Mouse (Mus musculus) embryonic fibroblast, embryonic 13.5 days (primary cell): ENCODE data around the gene Gba. TPM values are rescaled to one million over a fixed set of nuclear protein-coding genes. Genes with fewer than 3 reads are reported as not detected.
"Not testable (repeated sequence)": the region's sequence is repeated elsewhere in the genome, so short reads cannot be mapped to it uniquely, and the experiment has no call there.

Experiments used
- H3K27ac ChIP-seq: 2 replicates; pipeline ENCODE4 v1.5.1; 2012; ENCODE audit warnings: low read length, control low read depth, inconsistent platforms; ENCODE audit not compliant: insufficient read depth
- H3K4me1 ChIP-seq: 2 replicates; pipeline ENCODE4 v1.6.1; 2011; ENCODE audit warnings: low read length; ENCODE audit not compliant: control insufficient read depth, insufficient read depth
- H3K4me3 ChIP-seq: 2 replicates; pipeline ENCODE4 v1.5.1; 2011; ENCODE audit warnings: mild to moderate bottlenecking, control low read depth, low read length; ENCODE audit not compliant: insufficient read depth
- CTCF ChIP-seq: IDR thresholded peaks from 2 replicates; pipeline ENCODE4 v1.5.1; 2011; ENCODE audit warnings: mild to moderate bottlenecking, control low read depth, low read length, moderate library complexity, borderline replicate concordance; ENCODE audit not compliant: insufficient read depth
- POLR2A ChIP-seq: IDR thresholded peaks from 2 replicates; pipeline ENCODE4 v1.6.1; 2011; ENCODE audit warnings: low read depth, mild to moderate bottlenecking, control low read depth, low read length, moderate library complexity
- polyA plus RNA-seq: library from polyadenylated mRNA; stranded (reverse); fragments of >200 nt; gene quantifications from 2 replicates; pipeline ENCODE4 v1.2.4, GENCODE M21; 2011; ENCODE audit warnings: low read depth; ENCODE audit not compliant: missing spikeins, insufficient read length

The Gba gene
- 86.8 and 103 TPM in 2 replicates for polyA plus RNA-seq

DNA sequence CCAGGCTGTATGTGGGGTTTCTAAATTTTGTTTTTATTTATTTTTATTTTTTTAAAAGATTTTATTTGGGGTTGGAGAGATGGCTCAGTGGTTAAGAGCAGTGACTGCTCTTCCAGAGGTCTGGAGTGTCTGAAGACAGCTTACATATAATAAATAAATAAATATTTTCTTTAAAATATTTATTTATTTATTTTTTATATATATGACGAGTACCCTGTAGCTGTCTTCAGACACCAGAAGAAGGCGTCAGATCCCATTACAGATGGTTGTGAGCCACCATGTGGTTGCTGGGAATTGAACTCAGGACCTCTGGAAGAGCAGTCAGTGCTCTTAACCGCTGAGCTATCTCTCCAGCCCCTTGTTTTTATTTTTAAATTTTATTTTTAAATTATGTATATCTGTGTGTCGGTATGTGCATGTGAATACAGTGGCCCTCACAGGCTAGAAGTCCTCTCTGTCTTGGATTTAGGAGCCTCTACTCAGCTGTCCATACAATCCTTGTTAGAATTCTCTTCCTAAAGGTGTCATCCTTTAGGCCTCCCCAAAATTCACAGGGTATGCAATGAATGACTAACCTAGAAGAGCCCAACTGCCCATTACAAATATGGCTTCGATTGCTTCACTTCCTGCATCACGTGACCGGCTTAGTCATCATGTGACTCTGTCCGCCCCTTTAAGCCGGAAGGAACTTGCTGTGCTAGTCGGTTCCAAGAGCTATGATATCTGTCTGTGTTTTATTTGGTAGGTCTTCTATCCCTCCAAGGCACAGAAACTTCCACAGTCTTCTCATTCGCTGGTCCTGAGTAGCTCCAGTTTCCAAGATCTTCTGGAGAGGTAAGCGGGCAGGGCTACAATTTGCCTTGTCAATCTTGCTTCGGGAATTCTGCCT is at the start of gene Gba:
Gene Gba (plus strand): TSS at position 676 of the 889 bp plus-strand sequence.
- H3K27ac ChIP-seq, result no peak within 1 kb of the TSS

GRCm38 (mm10) chr3:89156951-89157350 is 45.8 kb upstream of the Gba start:
- no peak for TF ChIP-seq POLR2A
- TF ChIP-seq CTCF, result no peak

More for the DNA sequence above, at the start of gene Gba:
- H3K4me3 ChIP-seq, result peak within 1 kb of the TSS; percentile 88
- no peaks in the 10 kb centered on the region for H3K4me1 ChIP-seq
- peak; percentile 70 for TF ChIP-seq POLR2A
- TF ChIP-seq CTCF, result no peak

GRCm38 (mm10) chr3:89158651-89159050 is 44.1 kb upstream of the Gba start:
- Histone ChIP-seq H3K27ac (no peak overlapping the region), H3K4me1 (peaks cover under 1% of the 10 kb centered on the region; the same call in 1 of the 2 replicates), H3K4me3 (no peak overlapping the region)
- TF ChIP-seq POLR2A (no peak), CTCF (no peak)

More at GRCm38 (mm10) chr3:89156951-89157350, 45.8 kb upstream of the Gba start:
- no peak overlapping the region for H3K4me3 ChIP-seq
- H3K27ac ChIP-seq, result no peak overlapping the region
- no peaks in the 10 kb centered on the region for H3K4me1 ChIP-seq

DNA sequence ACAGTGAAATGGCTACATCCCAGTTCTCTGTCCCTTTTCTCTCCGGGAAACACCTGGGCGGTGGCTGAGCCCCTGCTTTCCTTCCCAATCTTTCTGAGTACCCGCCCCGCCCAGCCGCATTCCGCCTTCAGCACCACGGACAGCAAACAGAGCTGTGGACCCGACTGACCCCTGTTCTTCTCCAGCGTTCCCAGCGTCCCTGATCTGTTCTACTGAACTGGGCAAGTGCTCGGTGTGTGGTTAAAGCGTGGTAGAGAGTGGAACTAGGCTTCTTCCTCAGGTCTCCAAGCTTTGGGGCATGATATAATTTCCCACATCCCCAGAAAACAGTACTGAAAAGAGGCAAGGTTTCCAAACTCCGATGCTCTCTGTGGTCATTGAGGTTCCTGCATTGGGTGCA is 43.5 kb upstream of the Gba start:
- H3K27ac ChIP-seq, result no peak overlapping the region
- peak overlapping the region; percentile 29; the same call in 1 of the 2 replicates for H3K4me3 ChIP-seq
- peaks cover 4% of the 10 kb centered on the region; the same call in 1 of the 2 replicates for H3K4me1 ChIP-seq
- no peak for TF ChIP-seq CTCF
- no peak for TF ChIP-seq POLR2A

GRCm38 (mm10) chr3:89159616-89160344 is 42.9 kb upstream of the Gba start, which contains the start of gene Hcn3:
Hcn3 (minus strand) TSS chr3:89160196.
- peak within 1 kb of the TSS; percentile 29 for H3K4me3 ChIP-seq
- TF ChIP-seq POLR2A, result no peak
- TF ChIP-seq CTCF, result peak; percentile 53; the same call in 1 of the 2 replicates

DNA sequence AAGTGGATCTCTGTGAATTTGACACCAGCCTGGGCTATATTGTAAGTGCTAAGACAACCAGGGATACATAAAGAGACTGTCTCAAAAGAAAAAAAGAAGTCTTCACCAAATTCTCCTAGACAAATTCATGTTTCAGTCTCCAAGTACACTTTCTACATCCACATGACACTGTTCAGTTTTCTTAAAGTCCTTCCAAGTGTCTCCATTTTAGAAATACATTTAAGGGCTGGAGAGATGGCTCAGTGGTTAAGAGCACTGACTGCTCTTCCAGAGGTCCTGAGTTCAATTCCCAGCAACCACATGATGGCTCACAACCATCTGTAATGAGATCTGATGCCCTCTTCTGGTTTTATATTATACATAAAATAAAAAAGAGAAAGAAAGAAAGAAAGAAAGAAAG is 41.5 kb upstream of the Gba start:
- not testable (repeated sequence) for H3K4me1 ChIP-seq, H3K27ac ChIP-seq, H3K4me3 ChIP-seq

More at GRCm38 (mm10) chr3:89159616-89160344, 42.9 kb upstream of the Gba start, which contains the start of gene Hcn3:
- Histone ChIP-seq H3K4me1 (peaks cover 4% of the 10 kb centered on the region; the same call in 1 of the 2 replicates), H3K27ac (no peak within 1 kb of the TSS)

DNA sequence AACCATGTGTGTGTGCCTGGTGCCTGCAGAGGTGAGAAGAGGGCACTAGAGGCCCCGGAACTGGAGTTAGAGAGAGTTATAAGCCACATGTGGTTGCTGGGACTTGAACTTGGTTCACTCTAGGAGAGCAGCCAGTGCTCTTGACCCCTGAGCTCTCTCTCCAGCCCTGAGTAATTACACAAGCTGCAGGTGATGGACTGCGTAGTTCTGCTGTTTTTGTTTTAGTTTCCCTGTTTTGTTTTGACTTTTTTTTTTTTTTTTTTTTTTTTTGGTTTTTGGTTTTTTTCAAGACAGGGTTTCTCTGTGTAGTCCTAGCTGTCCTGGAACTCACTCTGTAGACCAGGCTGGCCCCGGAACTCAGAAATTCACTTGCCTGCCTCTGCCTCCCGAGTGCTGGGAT is 40.9 kb upstream of the Gba start:
- Histone ChIP-seq H3K4me1 (peaks cover 4% of the 10 kb centered on the region; the same call in 1 of the 2 replicates), H3K27ac (no peak overlapping the region), H3K4me3 (no peak overlapping the region)
- TF ChIP-seq CTCF, result no peak
- no peak for TF ChIP-seq POLR2A

DNA sequence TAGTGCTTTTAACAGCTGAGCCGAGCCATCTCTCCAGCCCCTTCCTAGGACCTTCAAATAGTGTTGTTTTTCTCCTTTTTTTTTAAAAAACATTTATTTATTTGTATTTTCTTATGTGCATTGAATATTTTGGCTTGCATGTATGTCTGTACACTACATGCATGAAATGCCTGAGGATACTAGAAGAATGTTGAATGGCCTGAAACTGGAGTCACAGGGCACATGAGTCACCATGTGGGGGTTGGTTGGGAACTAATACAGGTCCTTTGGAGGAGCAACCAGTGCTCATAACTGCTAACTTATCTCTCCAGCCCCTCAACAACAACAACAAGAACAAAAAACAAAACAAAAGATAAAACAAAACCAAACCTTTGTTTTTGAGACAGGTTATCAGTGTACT is 39.6 kb upstream of the Gba start:
- H3K4me3 ChIP-seq, result no peak overlapping the region
- no peak for TF ChIP-seq CTCF
- TF ChIP-seq POLR2A, result no peak

GRCm38 (mm10) chr3:89163643-89164245 is 39.0 kb upstream of the Gba start:
- 0 out of 2 replicates have a peak overlapping the region, but pooled peaks have one; percentile 58 for H3K4me3 ChIP-seq
- H3K27ac ChIP-seq, result peak overlapping the region; percentile 91
- TF ChIP-seq CTCF (no peak), POLR2A (no peak)
- peaks cover 4% of the 10 kb centered on the region; the same call in 1 of the 2 replicates for H3K4me1 ChIP-seq

More for the DNA sequence above, 39.6 kb upstream of the Gba start:
- peak overlapping the region; percentile 51; the same call in 1 of the 2 replicates for H3K27ac ChIP-seq
- peaks cover 4% of the 10 kb centered on the region; the same call in 1 of the 2 replicates for H3K4me1 ChIP-seq

GRCm38 (mm10) chr3:89164506-89165267 is 38.0 kb upstream of the Gba start, which contains the start of gene Clk2:
Clk2 (plus strand) TSS chr3:89164795.
- H3K4me3 ChIP-seq, result peak within 1 kb of the TSS; percentile 86
- H3K4me1 ChIP-seq, result peaks cover 4% of the 10 kb centered on the region; the same call in 1 of the 2 replicates
- peak within 1 kb of the TSS; percentile 91 for H3K27ac ChIP-seq
- no peak for TF ChIP-seq CTCF
- peak; percentile 90 for TF ChIP-seq POLR2A
